Mouse (Mus musculus) kidney, embryonic 16.5 days (tissue): ENCODE measurements around the gene Dnaaf3. TPM values are rescaled to one million over a fixed set of nuclear protein-coding genes. Genes with fewer than 3 reads are reported as not detected.
A peak's percentile ranks its signal among the peaks of the same experiment; 100 is the strongest.

Experiments
- ATAC-seq: fragments of 200-750 bp; cut with Nextera tagmentation; 2 replicates; pipeline ENCODE4 v1.8.0; 2017; ENCODE audit warnings: moderate TSS enrichment; ENCODE audit not compliant: low FRiP score, low TSS enrichment
- H3K27ac ChIP-seq: fragments of 300-500 bp; sonication (generic); 2 replicates; pipeline ENCODE4 v1.5.1; 2014; ENCODE audit warnings: low read length
- H3K27me3 ChIP-seq: fragments of 300-500 bp; sonication (generic); 2 replicates; pipeline ENCODE4 v1.6.1; 2014; ENCODE audit warnings: low read length, control low read depth, mixed read lengths; ENCODE audit not compliant: insufficient read depth
- H3K36me3 ChIP-seq: fragments of 300-500 bp; sonication (generic); 2 replicates; pipeline ENCODE4 v1.6.1; 2014; ENCODE audit warnings: low read length, control low read depth, mixed read lengths; ENCODE audit not compliant: insufficient read depth
- H3K4me1 ChIP-seq: fragments of 300-500 bp; sonication (generic); 2 replicates; pipeline ENCODE4 v1.6.1; 2014; ENCODE audit warnings: low read length, control low read depth, mixed read lengths; ENCODE audit not compliant: insufficient read depth
- H3K4me2 ChIP-seq: fragments of 300-500 bp; sonication (generic); replicated peaks from 2 replicates; pipeline ENCODE4 v1.6.1; 2014; ENCODE audit warnings: low read depth, low read length
- H3K4me3 ChIP-seq: fragments of 300-500 bp; sonication (generic); 2 replicates; pipeline ENCODE4 v1.5.1; 2014; ENCODE audit warnings: mild to moderate bottlenecking, low read length
- H3K9ac ChIP-seq: fragments of 300-500 bp; sonication (generic); replicated peaks from 2 replicates; pipeline ENCODE4 v1.6.1; 2014; ENCODE audit warnings: low read length
- H3K9me3 ChIP-seq: fragments of 300-500 bp; sonication (generic); 2 replicates; pipeline ENCODE4 v1.6.1; 2016; ENCODE audit warnings: low read length, control low read depth
- WGBS: fragments of 180-500 bp; shearing (Covaris S2); extraction: QIAGEN DNeasy Blood & Tissue Kit; methylation state at CpG from one replicate; pipeline ENCODE4 v1.1.7; 2014; 5-methylcytosine and 5-hydroxymethylcytosine counted together
- microRNA-seq: library from miRNA; unstranded; fragments of <30 nt; microRNA quantifications from one replicate; pipeline ENCODE4, GENCODE M21; 2016
- polyA plus RNA-seq: library from polyadenylated mRNA; unstranded; fragments of >200 nt; fragmentation: Nextera tagmentation; extraction: Ambion mirVana; gene quantifications from 2 replicates; pipeline ENCODE4 v1.2.1, GENCODE M21; 2015

Dnaaf3 gene
- polyA plus RNA-seq, 1 experiment from 2014 or later, result 3.3 TPM

GRCm38 (mm10) chr7:4482281-4482680, 50.0 kb downstream of the Dnaaf3 start:
- Histone ChIP-seq H3K27me3 (no peaks in the 10 kb centered on the region), H3K36me3 (peaks cover 43% of the 10 kb centered on the region), H3K4me3 (no peak overlapping the region), H3K9ac (no peak overlapping the region), H3K4me1 (peaks cover 23% of the 10 kb centered on the region), H3K27ac (no peak overlapping the region), H3K9me3 (no peaks in the 10 kb centered on the region), H3K4me2 (no peak overlapping the region)
- 83% methylated on average over 12 of the region's 12 CpGs for WGBS
- ATAC-seq, result no peak

- no peak for ATAC-seq
- H3K4me2 ChIP-seq, result no peak overlapping the region
- 25% methylated on average over 6 of the region's 6 CpGs for WGBS
- H3K9me3 ChIP-seq, result no peaks in the 10 kb centered on the region
- H3K4me1 ChIP-seq, result peaks cover 24% of the 10 kb centered on the region
- no peak overlapping the region for H3K4me3 ChIP-seq
- H3K9ac ChIP-seq, result 0 out of 2 replicates have a peak overlapping the region, but pooled peaks have one; percentile 12
- peaks cover 4% of the 10 kb centered on the region; the same call in 1 of the 2 replicates for H3K27me3 ChIP-seq
- no peak overlapping the region for H3K27ac ChIP-seq
- peaks cover 30% of the 10 kb centered on the region for H3K36me3 ChIP-seq
Observed at GRCm38 (mm10) chr7:4479674-4480073, 52.6 kb downstream of the Dnaaf3 start.

GRCm38 (mm10) chr7:4478796-4479291, 53.4 kb downstream of the Dnaaf3 start:
- ATAC-seq, result peak; percentile 13
- Histone ChIP-seq H3K9me3 (no peaks in the 10 kb centered on the region), H3K4me1 (peaks cover 24% of the 10 kb centered on the region), H3K27ac (peak overlapping the region; percentile 99), H3K27me3 (peaks cover 12% of the 10 kb centered on the region), H3K4me3 (peak overlapping the region; percentile 64), H3K4me2 (peak overlapping the region; percentile 92), H3K9ac (peak overlapping the region; percentile 71), H3K36me3 (peaks cover 24% of the 10 kb centered on the region)
- WGBS, result 5% methylated on average over 16 of the region's 16 CpGs

GRCm38 (mm10) chr7:4478021-4478795, 54.0 kb downstream of the Dnaaf3 start:
- Histone ChIP-seq H3K9ac (peak overlapping the region; percentile 78), H3K9me3 (no peaks in the 10 kb centered on the region), H3K4me1 (peaks cover 24% of the 10 kb centered on the region), H3K27ac (peak overlapping the region; percentile 99), H3K4me2 (peak overlapping the region; percentile 92), H3K36me3 (peaks cover 18% of the 10 kb centered on the region), H3K4me3 (peak overlapping the region; percentile 64), H3K27me3 (peaks cover 17% of the 10 kb centered on the region)
- under 1% methylated on average over 39 of the region's 39 CpGs for WGBS
- ATAC-seq, result peak; percentile 98

- WGBS, result 11% methylated on average over 19 of the region's 19 CpGs
- H3K27me3 ChIP-seq, result peaks cover 36% of the 10 kb centered on the region
Observed at GRCm38 (mm10) chr7:4473940-4474339, 58.3 kb downstream of the Dnaaf3 start.

More at GRCm38 (mm10) chr7:4473940-4474339, 58.3 kb downstream of the Dnaaf3 start:
- H3K27ac ChIP-seq, result no peak overlapping the region
- H3K36me3 ChIP-seq, result no peaks in the 10 kb centered on the region; the same call in 1 of the 2 replicates
- no peak overlapping the region for H3K4me3 ChIP-seq
- no peak overlapping the region for H3K9ac ChIP-seq
- peaks cover 14% of the 10 kb centered on the region for H3K4me1 ChIP-seq
- H3K4me2 ChIP-seq, result peak overlapping the region; percentile 26; the same call in 1 of the 2 replicates
- no peaks in the 10 kb centered on the region for H3K9me3 ChIP-seq
- no peak for ATAC-seq

Small RNA genes within 50 kb of the gene (microRNA-seq; reads per million reads assigned to microRNA genes)
- gene Gm23577, result not detected

Other genes starting within 250 kb of the Dnaaf3 start
- gene Ncr1, start 194.7 kb downstream of the Dnaaf3 start, polyA plus RNA-seq, result not detected in 2 replicates
- 0.39 TPM in 1 of 2 replicates, not detected in the other for gene Gp6, start 134.7 kb downstream of the Dnaaf3 start, polyA plus RNA-seq
- 34.4 and 34.5 TPM in 2 replicates for gene Rdh13, start 86.8 kb downstream of the Dnaaf3 start, polyA plus RNA-seq
- 8.8 and 10.1 TPM in 2 replicates for gene Eps8l1, start 71.8 kb downstream of the Dnaaf3 start, polyA plus RNA-seq
- 22.1 and 31.6 TPM in 2 replicates for gene Ppp1r12c, start 30.8 kb downstream of the Dnaaf3 start, polyA plus RNA-seq
- gene Tnnt1, start 16.1 kb downstream of the Dnaaf3 start, polyA plus RNA-seq, result 20.9 and 21.6 TPM in 2 replicates
- gene Tnni3, start 8.2 kb downstream of the Dnaaf3 start, polyA plus RNA-seq, result 5.8 and 6.1 TPM in 2 replicates
- gene Syt5, start 15.1 kb upstream of the Dnaaf3 start, polyA plus RNA-seq, result 5.3 and 6.6 TPM in 2 replicates
- gene Ptprh, start 71.6 kb upstream of the Dnaaf3 start, polyA plus RNA-seq, result not detected in 2 replicates
- gene Tmem86b, start 99.0 kb upstream of the Dnaaf3 start, polyA plus RNA-seq, result 1.2 and 1.3 TPM in 2 replicates
- 3.2 and 5.2 TPM in 2 replicates for gene Ppp6r1, start 126.6 kb upstream of the Dnaaf3 start, polyA plus RNA-seq
- 114 and 118 TPM in 2 replicates for gene Hspbp1, start 152.6 kb upstream of the Dnaaf3 start, polyA plus RNA-seq
- 1.2 and 1.3 TPM in 2 replicates for gene Brsk1, start 158.2 kb upstream of the Dnaaf3 start, polyA plus RNA-seq
- 0.07 and 0.08 TPM in 2 replicates for gene Tmem150b, start 192.8 kb upstream of the Dnaaf3 start, polyA plus RNA-seq
- gene Kmt5c, start 207.7 kb upstream of the Dnaaf3 start, polyA plus RNA-seq, result 99.3 and 104 TPM in 2 replicates
- 71.2 and 71.4 TPM in 2 replicates for gene Cox6b2, start 220.6 kb upstream of the Dnaaf3 start, polyA plus RNA-seq
- not detected in 2 replicates for gene Fam71e2, start 238.8 kb upstream of the Dnaaf3 start, polyA plus RNA-seq